Mouse (Mus musculus) ES-Bruce4 (cell line): ENCODE data around the gene Rsrp1.
A peak's percentile ranks its signal among the peaks of the same experiment; 100 is the strongest.

Source experiments
- CTCF ChIP-seq: IDR thresholded peaks from one replicate; pipeline ENCODE4 v1.8.1; 2011; ENCODE audit warnings: low read depth, low read length
- EP300 ChIP-seq: IDR thresholded peaks from 2 replicates; pipeline ENCODE4 v1.6.1; 2011; ENCODE audit warnings: low read depth, low read length; ENCODE audit not compliant: insufficient read depth
- POLR2A ChIP-seq: IDR thresholded peaks from one replicate; pipeline ENCODE4 v1.8.1; 2011; ENCODE audit warnings: low read length; ENCODE audit not compliant: insufficient read depth

GRCm38 (mm10) chr4:134956328-134956727, 32.9 kb downstream of the Rsrp1 start:
- TF ChIP-seq POLR2A (no peak), CTCF (peak; percentile 48), EP300 (no peak)
